Mouse (Mus musculus): ENCODE results near the gene Naxe.

The Naxe gene

GRCm38 (mm10) chr3:88057902-88058696 is at the start of gene Naxe:
Gene Naxe (minus strand): TSS chr3:88058495.
- peak; percentile 83 for DNase-seq

GRCm38 (mm10) chr3:88106126-88106525 is 47.8 kb upstream of the Naxe start:
- no peak for DNase-seq

- DNase-seq = peak; percentile 82
Observed at GRCm38 (mm10) chr3:88102611-88103010, 44.3 kb upstream of the Naxe start.

- DNase-seq = no peak
Observed at GRCm38 (mm10) chr3:88102196-88102595, 43.9 kb upstream of the Naxe start.

GRCm38 (mm10) chr3:88101736-88102135 is 43.4 kb upstream of the Naxe start:
- no peak for DNase-seq

GRCm38 (mm10) chr3:88100251-88100650 is 42.0 kb upstream of the Naxe start:
- peak; percentile 40 for DNase-seq

- no peak for DNase-seq
Observed at GRCm38 (mm10) chr3:88097666-88098065, 39.4 kb upstream of the Naxe start.

- no peak for DNase-seq
Observed at GRCm38 (mm10) chr3:88094126-88094525, 35.8 kb upstream of the Naxe start.

- no peak for DNase-seq
Observed at GRCm38 (mm10) chr3:88090616-88091015, 32.3 kb upstream of the Naxe start.

GRCm38 (mm10) chr3:88090106-88090505 is 31.8 kb upstream of the Naxe start:
- no peak for DNase-seq

GRCm38 (mm10) chr3:88087688-88088087 is 29.4 kb upstream of the Naxe start:
- no peak for DNase-seq

GRCm38 (mm10) chr3:88085459-88085858 is 27.2 kb upstream of the Naxe start:
- no peak for DNase-seq

GRCm38 (mm10) chr3:88084001-88084400 is 25.7 kb upstream of the Naxe start:
- DNase-seq = no peak

GRCm38 (mm10) chr3:88082663-88083062 is 24.4 kb upstream of the Naxe start:
- DNase-seq = no peak

- DNase-seq = no peak
Observed at GRCm38 (mm10) chr3:88082224-88082618, 23.9 kb upstream of the Naxe start.

GRCm38 (mm10) chr3:88081345-88082223 is 23.3 kb upstream of the Naxe start, which contains the start of gene Iqgap3:
Gene Iqgap3 (plus strand): TSS chr3:88081971.
- peak; percentile 86 for DNase-seq

GRCm38 (mm10) chr3:88078204-88078603 is 19.9 kb upstream of the Naxe start, which contains the start of gene Ttc24:
Gene Ttc24 (minus strand): TSS chr3:88078304.
- no peak for DNase-seq

- DNase-seq = no peak
Observed at GRCm38 (mm10) chr3:88077441-88077840, 19.1 kb upstream of the Naxe start.

- DNase-seq = no peak
Observed at GRCm38 (mm10) chr3:88074766-88075165, 16.5 kb upstream of the Naxe start.

GRCm38 (mm10) chr3:88074351-88074750 is 16.1 kb upstream of the Naxe start:
- DNase-seq = no peak

- DNase-seq = no peak
Observed at GRCm38 (mm10) chr3:88073631-88074030, 15.3 kb upstream of the Naxe start.

- peak; percentile 78 for DNase-seq
Observed at GRCm38 (mm10) chr3:88071783-88072182, 13.5 kb upstream of the Naxe start.

GRCm38 (mm10) chr3:88068386-88068785 is 10.1 kb upstream of the Naxe start:
- DNase-seq = no peak

- no peak for DNase-seq
Observed at GRCm38 (mm10) chr3:88057030-88057429, 1.3 kb downstream of the Naxe start.

All from layer of hippocampus, adult 9-11 months (tissue).